Mouse (Mus musculus) bone marrow macrophage, adult 2 months (primary cell): ENCODE data around the gene Agbl4.

Experiments used
- CTCF ChIP-seq: IDR thresholded peaks from 2 replicates; pipeline ENCODE4 v1.5.1; 2012; ENCODE audit warnings: low read depth, mild to moderate bottlenecking, low read length, moderate library complexity
- POLR2A ChIP-seq: IDR thresholded peaks from 2 replicates; pipeline ENCODE4 v1.6.1; 2012; ENCODE audit warnings: mild to moderate bottlenecking, low read depth, low read length, borderline replicate concordance

- TF ChIP-seq CTCF (no peak), POLR2A (no peak)
Measured at GRCm38 (mm10) chr4:111477507-111477906, 1080.0 kb downstream of the Agbl4 start.
